Mouse (Mus musculus) bone marrow macrophage, adult 2 months (primary cell): ENCODE results near the gene Megf8.

ENCODE experiments used
- CTCF ChIP-seq: IDR thresholded peaks from 2 replicates; pipeline ENCODE4 v1.5.1; 2012; ENCODE audit warnings: low read depth, mild to moderate bottlenecking, low read length, moderate library complexity
- POLR2A ChIP-seq: IDR thresholded peaks from 2 replicates; pipeline ENCODE4 v1.6.1; 2012; ENCODE audit warnings: mild to moderate bottlenecking, low read depth, low read length, borderline replicate concordance

DNA sequence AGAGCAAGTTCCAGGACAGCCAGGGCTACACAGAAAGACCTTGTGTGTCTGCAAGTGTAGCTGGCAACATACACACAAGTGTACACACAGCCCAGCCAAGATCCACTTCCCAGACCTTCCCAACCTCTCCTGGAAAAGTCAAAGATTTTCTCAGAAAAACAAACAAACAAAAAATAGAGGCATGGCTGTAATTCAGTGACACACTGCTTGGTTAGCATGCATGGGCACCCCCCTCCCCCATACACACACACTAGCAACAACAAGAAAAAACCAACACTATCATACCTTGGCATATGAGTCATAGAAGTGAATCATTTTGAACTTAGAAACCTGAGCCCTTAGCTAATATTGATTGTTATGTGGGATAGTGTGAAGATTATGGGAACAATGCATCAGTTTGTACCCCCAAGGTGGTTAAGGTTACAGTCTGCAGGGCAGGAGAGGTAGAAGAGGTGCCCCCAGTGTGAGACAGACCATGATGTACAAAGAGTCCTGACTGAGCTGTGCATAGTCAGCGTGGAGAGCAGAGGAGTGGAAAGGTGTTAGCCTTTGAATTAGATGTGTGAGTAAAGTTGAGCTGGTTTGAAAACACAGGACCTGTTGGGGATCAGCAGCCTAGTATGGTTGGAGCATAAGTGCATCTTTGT, 94.1 kb downstream of the Megf8 start:
- TF ChIP-seq CTCF (no peak), POLR2A (no peak)
